In genomic region chr16:92019141-92020118, GRCm38 (mm10) we compare ENCODE assay signal across 7 mouse cellular contexts. TPM values are rescaled to one million over a fixed set of nuclear protein-coding genes. Genes with fewer than 3 reads are reported as not detected.
DNase-seq lines count a peak whose midpoint lies in the region.

No protein-coding gene starts in this region.

- no peaks in the 10 kb centered on the region for H3K27me3 ChIP-seq in limb, embryonic 10.5 days (ENCODE audit: low read depth, poor library complexity, severe bottlenecking)

- peak overlapping the region; percentile 86 for H3K27ac ChIP-seq in limb, embryonic 10.5 days

- WGBS in limb, embryonic 10.5 days = 8% methylated on average over 26 of the region's 26 CpGs

- peak overlapping the region; percentile 47 for H3K4me3 ChIP-seq in limb, embryonic 10.5 days

- H3K4me1 ChIP-seq in limb, embryonic 10.5 days = peaks cover 16% of the 10 kb centered on the region

- no peaks in the 10 kb centered on the region for H3K36me3 ChIP-seq in limb, embryonic 10.5 days

- H3K9me3 ChIP-seq in limb, embryonic 10.5 days (replicated peaks) = no peaks in the 10 kb centered on the region

- peak; percentile 80 for DNase-seq in ZHBTc4 (ENCODE audit: low read depth, low spot score)
- DNase-seq in cerebellum, adult 9-10 months = peak; percentile 8
- peak; percentile 27 for DNase-seq in gastrocnemius, postnatal 14 days
- peak; percentile 64 for DNase-seq in induced T-regulatory cell, adult 2 months (ENCODE audit: low read depth)
- DNase-seq in limb, embryonic 10.5 days (ENCODE audit: low spot score) = peak; percentile 69
- peak; percentile 64 for DNase-seq in mesoderm, embryonic 11.5 days (ENCODE audit: low read depth, low spot score)
- DNase-seq in skeletal muscle tissue, adult 2 months (ENCODE audit: low read depth, low spot score) = peak; percentile 9

- intact Hi-C loops in gastrocnemius, postnatal 14 days (cut with DNase I; ENCODE audit: low total_unique reads) = no loop called here

RNA-seq across cellular contexts. Expression of gene Mrps6, which starts 38.6 kb away (rescaled TPM):
- 10 to 100 TPM; 16.9 to 18.7 TPM for total RNA-seq in gastrocnemius, postnatal 14 days (2021)
- 92.2 and 111 TPM in 2 replicates for polyA plus RNA-seq in limb, embryonic 10.5 days (2016; fragmentation: Nextera tagmentation; extraction: Ambion mirVana)

RNA-seq across cellular contexts. Expression of gene Gm49711, which starts 38.7 kb away (rescaled TPM):
- not detected for total RNA-seq in gastrocnemius, postnatal 14 days (2021)
- 0.30 TPM in 1 of 2 replicates, not detected in the other for polyA plus RNA-seq in limb, embryonic 10.5 days (2016; fragmentation: Nextera tagmentation; extraction: Ambion mirVana)

RNA-seq across cellular contexts. Expression of gene Slc5a3, which starts 38.7 kb away (rescaled TPM):
- total RNA-seq in gastrocnemius, postnatal 14 days (2021) = 1 to 10 TPM; 3.3 TPM
- polyA plus RNA-seq in limb, embryonic 10.5 days (2016; fragmentation: Nextera tagmentation; extraction: Ambion mirVana) = 8.0 and 9.3 TPM in 2 replicates

Comparison
In these comparisons a context has a peak if more than half of its experiments do, and no peak if none do; other contexts are left out.
1. Peak in every context shown above with its lines: DNase-seq, H3K4me3 ChIP-seq and H3K27ac ChIP-seq.
2. DNase-seq: peak in every context shown above with its lines; median percentile 80 in ZHBTc4; 69 in limb, embryonic 10.5 days; 64 in induced T-regulatory cell, adult 2 months; 64 in mesoderm, embryonic 11.5 days; 27 in gastrocnemius, postnatal 14 days; 9 in skeletal muscle tissue, adult 2 months; 8 in cerebellum, adult 9-10 months.